Mouse (Mus musculus) heart, postnatal 0 days (tissue): ENCODE data around the gene Cgrrf1.

Source experiments
- CTCF ChIP-seq: IDR thresholded peaks from 2 replicates; pipeline ENCODE4 v1.5.1; 2016; ENCODE audit warnings: antibody characterized with exemption, control low read depth, low read depth
- EP300 ChIP-seq: IDR thresholded peaks from 2 replicates; pipeline ENCODE4 v1.6.1; 2016; ENCODE audit warnings: antibody characterized with exemption, low read depth

- TF ChIP-seq CTCF = no peak
- TF ChIP-seq EP300 = no peak
Measured at GRCm38 (mm10) chr14:46883871-46884441, 52.0 kb downstream of the Cgrrf1 start.
